Mouse (Mus musculus): ENCODE measurements at regions not wholly inside any gene's neighbourhood (a gene's known extent, or its start where the extent isn't known, plus 50 kb on each side); places are given as distances from the start of the nearest gene placed in this dataset.

- TF ChIP-seq CTCF (IDR thresholded peaks at IDR 0.05; ENCODE audit: low read depth): no peak
- TF ChIP-seq EP300 (IDR thresholded peaks at IDR 0.05; ENCODE audit: low read depth): no peak
Observed at GRCm38 (mm10) chr2:147727396-147727795, 319.4 kb downstream of the Foxa2 start.
